Mouse (Mus musculus) lung, postnatal 0 days (tissue): Measurements from ENCODE around the gene Tulp4. TPM values are rescaled to one million over a fixed set of nuclear protein-coding genes. Genes with fewer than 3 reads are reported as not detected.
A peak's percentile ranks its signal among the peaks of the same experiment; 100 is the strongest.

Experiments used
- ATAC-seq: fragments of 200-750 bp; cut with Nextera tagmentation; 2 replicates; pipeline ENCODE4 v1.8.0; 2017; ENCODE audit warnings: moderate library complexity
- DNase-seq: peaks from one replicate; pipeline ENCODE4 v3.0.0-alpha.2; 2016; ENCODE audit warnings: low spot score
- H3K27ac ChIP-seq: fragments of 300-500 bp; sonication (generic); 2 replicates; pipeline ENCODE4 v1.5.1; 2014; ENCODE audit warnings: antibody characterized with exemption, mild to moderate bottlenecking, low read length, mixed read lengths
- H3K27me3 ChIP-seq: fragments of 300-500 bp; sonication (generic); replicated peaks from 2 replicates; pipeline ENCODE4 v1.6.1; 2014; ENCODE audit warnings: low read length, mixed read lengths; ENCODE audit not compliant: insufficient read depth
- H3K36me3 ChIP-seq: fragments of 300-500 bp; sonication (generic); 2 replicates; pipeline ENCODE4 v1.6.1; 2014; ENCODE audit warnings: low read length, mixed read lengths; ENCODE audit not compliant: insufficient read depth
- H3K4me1 ChIP-seq: fragments of 300-500 bp; sonication (generic); 2 replicates; pipeline ENCODE4 v1.6.1; 2014; ENCODE audit warnings: antibody characterized with exemption, low read depth, low read length, mixed read lengths; ENCODE audit not compliant: insufficient read depth
- H3K4me2 ChIP-seq: fragments of 300-500 bp; sonication (generic); replicated peaks from 2 replicates; pipeline ENCODE4 v1.6.1; 2014; ENCODE audit warnings: low read depth, mild to moderate bottlenecking, low read length, moderate library complexity, mixed read lengths
- H3K4me3 ChIP-seq: fragments of 300-500 bp; sonication (generic); 2 replicates; pipeline ENCODE4 v1.5.1; 2014; ENCODE audit warnings: low read depth, low read length
- H3K9ac ChIP-seq: fragments of 300-500 bp; sonication (generic); replicated peaks from 2 replicates; pipeline ENCODE4 v1.6.1; 2014; ENCODE audit warnings: low read depth, mild to moderate bottlenecking
- H3K9me3 ChIP-seq: fragments of 300-500 bp; sonication (generic); 2 replicates; pipeline ENCODE4 v1.6.1; 2016; ENCODE audit warnings: low read length, mixed read lengths
- CTCF ChIP-seq: IDR thresholded peaks from 2 replicates; pipeline ENCODE4 v1.5.1; 2016; ENCODE audit warnings: antibody characterized with exemption, mild to moderate bottlenecking
- EP300 ChIP-seq: IDR thresholded peaks from 2 replicates; pipeline ENCODE4 v1.6.1; 2016; ENCODE audit warnings: antibody characterized with exemption, mild to moderate bottlenecking, control low read depth
- WGBS: fragments of 180-500 bp; shearing (Covaris S2); extraction: QIAGEN DNeasy Blood & Tissue Kit; methylation state at CpG from one replicate; pipeline ENCODE4 v1.1.7; 2014; 5-methylcytosine and 5-hydroxymethylcytosine counted together
- polyA plus RNA-seq: library from polyadenylated mRNA; unstranded; fragments of >200 nt; fragmentation: Nextera tagmentation; extraction: Ambion mirVana; gene quantifications from 2 replicates; pipeline ENCODE4 v1.2.1, GENCODE M21; 2015

Tulp4 gene
- polyA plus RNA-seq, 1 experiment from 2014 or later = 35.4 TPM

- DNase-seq = no peak
Observed at GRCm38 (mm10) chr17:6153581-6153980, 47.3 kb downstream of the Tulp4 start.

GRCm38 (mm10) chr17:6154366-6154765 is 48.1 kb downstream of the Tulp4 start:
- Histone ChIP-seq H3K9ac (no peak overlapping the region), H3K27me3 (no peaks in the 10 kb centered on the region), H3K4me2 (no peak overlapping the region), H3K36me3 (no peaks in the 10 kb centered on the region), H3K4me3 (no peak overlapping the region), H3K4me1 (no peaks in the 10 kb centered on the region), H3K27ac (no peak overlapping the region), H3K9me3 (no peaks in the 10 kb centered on the region)
- no peak for TF ChIP-seq EP300
- no peak for TF ChIP-seq CTCF
- DNase-seq = no peak
- 70% methylated on average over 4 of the region's 4 CpGs for WGBS
- ATAC-seq = no peak

More at GRCm38 (mm10) chr17:6153581-6153980, 47.3 kb downstream of the Tulp4 start:
- no peak for TF ChIP-seq EP300
- no peak for TF ChIP-seq CTCF
- no peak for ATAC-seq
- Histone ChIP-seq H3K27ac (no peak overlapping the region), H3K4me3 (no peak overlapping the region), H3K9ac (no peak overlapping the region), H3K36me3 (no peaks in the 10 kb centered on the region), H3K27me3 (no peaks in the 10 kb centered on the region), H3K4me2 (no peak overlapping the region), H3K4me1 (no peaks in the 10 kb centered on the region), H3K9me3 (no peaks in the 10 kb centered on the region)
- 82% methylated on average over 4 of the region's 4 CpGs for whole genome bisulfite sequencing

- no peak for DNase-seq
- H3K36me3 ChIP-seq = no peaks in the 10 kb centered on the region
- no peaks in the 10 kb centered on the region; the same call in 1 of the 2 replicates for H3K4me1 ChIP-seq
- ATAC-seq = no peak
- no peaks in the 10 kb centered on the region for H3K27me3 ChIP-seq
- 84% methylated on average over 6 of the region's 6 CpGs for WGBS
- H3K9ac ChIP-seq = no peak overlapping the region
- TF ChIP-seq EP300 (no peak), CTCF (no peak)
- no peak overlapping the region for H3K4me2 ChIP-seq
- no peaks in the 10 kb centered on the region for H3K9me3 ChIP-seq
- H3K27ac ChIP-seq = no peak overlapping the region
- no peak overlapping the region for H3K4me3 ChIP-seq
Observed at GRCm38 (mm10) chr17:6160495-6160894, 54.3 kb downstream of the Tulp4 start.

GRCm38 (mm10) chr17:6161916-6162315 is 55.7 kb downstream of the Tulp4 start:
- WGBS = 60% methylated on average over 9 of the region's 9 CpGs
- H3K27ac ChIP-seq = no peak overlapping the region

GRCm38 (mm10) chr17:6162761-6163160 is 56.5 kb downstream of the Tulp4 start:
- DNase-seq = no peak
- no peak for ATAC-seq
- Histone ChIP-seq H3K4me3 (no peak overlapping the region), H3K9me3 (no peaks in the 10 kb centered on the region), H3K27ac (no peak overlapping the region), H3K9ac (no peak overlapping the region), H3K4me2 (no peak overlapping the region), H3K36me3 (no peaks in the 10 kb centered on the region), H3K4me1 (no peaks in the 10 kb centered on the region; the same call in 1 of the 2 replicates), H3K27me3 (no peaks in the 10 kb centered on the region)
- TF ChIP-seq CTCF (no peak), EP300 (no peak)
- 68% methylated on average over 1 of the region's 1 CpGs for WGBS

More at GRCm38 (mm10) chr17:6161916-6162315, 55.7 kb downstream of the Tulp4 start:
- no peaks in the 10 kb centered on the region for H3K9me3 ChIP-seq
- H3K4me3 ChIP-seq = no peak overlapping the region
- DNase-seq (peak; percentile 56), ATAC-seq (peak; percentile 17; the same call in 1 of the 2 replicates)
- no peak overlapping the region for H3K9ac ChIP-seq
- no peak for TF ChIP-seq CTCF
- peak; percentile 80; the same call in 1 of the 2 replicates for TF ChIP-seq EP300
- H3K36me3 ChIP-seq = no peaks in the 10 kb centered on the region
- no peak overlapping the region for H3K4me2 ChIP-seq
- H3K27me3 ChIP-seq = no peaks in the 10 kb centered on the region
- no peaks in the 10 kb centered on the region; the same call in 1 of the 2 replicates for H3K4me1 ChIP-seq

GRCm38 (mm10) chr17:6164911-6165310 is 58.7 kb downstream of the Tulp4 start:
- ATAC-seq = peak; percentile 60
- no peak overlapping the region for H3K4me3 ChIP-seq
- H3K9me3 ChIP-seq = no peaks in the 10 kb centered on the region
- H3K4me2 ChIP-seq = no peak overlapping the region
- H3K36me3 ChIP-seq = no peaks in the 10 kb centered on the region
- TF ChIP-seq CTCF = no peak
- TF ChIP-seq EP300 = no peak
- no peaks in the 10 kb centered on the region for H3K27me3 ChIP-seq
- H3K9ac ChIP-seq = no peak overlapping the region
- WGBS = 40% methylated on average over 4 of the region's 4 CpGs
- no peaks in the 10 kb centered on the region; the same call in 1 of the 2 replicates for H3K4me1 ChIP-seq
- DNase-seq = peak; percentile 37
- no peak overlapping the region for H3K27ac ChIP-seq

- Histone ChIP-seq H3K9me3 (no peaks in the 10 kb centered on the region), H3K27ac (peak overlapping the region; percentile 57; the same call in 1 of the 2 replicates)
- WGBS = 30% methylated on average over 7 of the region's 7 CpGs
Observed at GRCm38 (mm10) chr17:6172440-6172839, 66.2 kb downstream of the Tulp4 start.

More at GRCm38 (mm10) chr17:6172440-6172839, 66.2 kb downstream of the Tulp4 start:
- no peaks in the 10 kb centered on the region for H3K36me3 ChIP-seq
- peaks cover 3% of the 10 kb centered on the region; the same call in 1 of the 2 replicates for H3K4me1 ChIP-seq
- H3K9ac ChIP-seq = no peak overlapping the region
- no peak overlapping the region for H3K4me3 ChIP-seq
- H3K27me3 ChIP-seq = no peaks in the 10 kb centered on the region
- no peak overlapping the region for H3K4me2 ChIP-seq
- no peak for TF ChIP-seq CTCF
- no peak for TF ChIP-seq EP300
- ATAC-seq = peak; percentile 49
- DNase-seq = peak; percentile 26
